25 mouse cellular contexts compared by ENCODE assay signal in genomic region chr19:28533576-28533975, GRCm38 (mm10).
"Had no signal": no experiment of that assay in that cellular context is flagged by ENCODE, and none has a peak within 500 bp of the region (broad histone marks: within the 10 kb centered on the region; RNA-seq: fewer than 3 reads in every experiment).

No protein-coding gene starts in this region.

- H3K27me3 ChIP-seq: heart, embryonic 12.5 days; hindbrain, embryonic 12.5 days; limb, embryonic 12.5 days; liver, embryonic 13.5 days; liver, embryonic 15.5 days had no signal

- ATAC-seq: forebrain, embryonic 16.5 days; hindbrain, embryonic 16.5 days; inflammation-experienced regulatory T-cells, adult 6 months; intestine, postnatal 0 days; liver, postnatal 0 days had no signal

- H3K9me3 ChIP-seq: heart, embryonic 12.5 days; hindbrain, embryonic 12.5 days; limb, embryonic 10.5 days; limb, embryonic 12.5 days; liver, embryonic 13.5 days; liver, embryonic 15.5 days had no signal

- DNase-seq: gastrocnemius, adult 2 months; gastrocnemius, postnatal 10 days; gastrocnemius, postnatal 25 days; heart, adult 2 months; heart, postnatal 10 days; heart, postnatal 4 days; kidney, postnatal 10 days; kidney, postnatal 4 days; layer of hippocampus, adult 9-11 months; liver; liver, embryonic 13.5 days; liver, postnatal 0 days had no signal

- H3K36me3 ChIP-seq: heart, embryonic 12.5 days; hindbrain, embryonic 12.5 days; limb, embryonic 10.5 days; limb, embryonic 12.5 days; liver, embryonic 13.5 days; liver, embryonic 15.5 days had no signal

- H3K27ac ChIP-seq: gastrocnemius, adult 2 months; heart, adult 2 months; hindbrain, embryonic 10.5 days; hindbrain, embryonic 12.5 days; hindbrain, embryonic 14.5 days; left cerebral cortex, adult 2 months; limb, embryonic 10.5 days; limb, embryonic 12.5 days; liver, embryonic 13.5 days; liver, embryonic 15.5 days had no signal

- H3K4me1 ChIP-seq: heart, embryonic 12.5 days; hindbrain, embryonic 10.5 days; hindbrain, embryonic 12.5 days; liver, embryonic 13.5 days; liver, embryonic 15.5 days had no signal

- H3K4me3 ChIP-seq: gastrocnemius, adult 2 months; heart, adult 2 months; heart, embryonic 12.5 days; hindbrain, embryonic 10.5 days; hindbrain, embryonic 12.5 days; left cerebral cortex, adult 2 months; limb, embryonic 10.5 days; limb, embryonic 12.5 days; liver, embryonic 13.5 days; liver, embryonic 15.5 days had no signal

- H3K9ac ChIP-seq: heart, embryonic 12.5 days; hindbrain, embryonic 12.5 days; hindbrain, embryonic 14.5 days; limb, embryonic 12.5 days; liver, embryonic 13.5 days; liver, embryonic 15.5 days; liver, postnatal 0 days had no signal

- H3K4me2 ChIP-seq: heart, embryonic 12.5 days; hindbrain, embryonic 12.5 days; hindbrain, embryonic 14.5 days; limb, embryonic 12.5 days; liver, embryonic 11.5 days; liver, embryonic 13.5 days; liver, embryonic 15.5 days had no signal
